Mouse (Mus musculus) thymus, postnatal 36 days (tissue): ENCODE data around the gene Polk.
A peak's percentile ranks its signal among the peaks of the same experiment; 100 is the strongest.

Experiments used
- DNase-seq, 2 experiments: peaks; one replicate each; pipeline ENCODE4 v3.0.0; 2022; ENCODE audit warnings: mixed read lengths in 2 of 2

Polk gene

GRCm38 (mm10) chr13:96458018-96458417 lies 84.4 kb downstream of the Polk start:
- DNase-seq, result no peak

GRCm38 (mm10) chr13:96457566-96457965 lies 84.8 kb downstream of the Polk start:
- no peak for DNase-seq

- DNase-seq, result no peak
Observed at GRCm38 (mm10) chr13:96454288-96454687, 88.1 kb downstream of the Polk start.

GRCm38 (mm10) chr13:96452621-96453020 lies 89.8 kb downstream of the Polk start:
- no peak for DNase-seq

GRCm38 (mm10) chr13:96451386-96452140 lies 90.8 kb downstream of the Polk start:
- DNase-seq, result no peak

GRCm38 (mm10) chr13:96450869-96451268 lies 91.5 kb downstream of the Polk start:
- no peak for DNase-seq

GRCm38 (mm10) chr13:96450205-96450856 lies 92.0 kb downstream of the Polk start:
- DNase-seq, result no peak

GRCm38 (mm10) chr13:96440436-96440835 lies 101.9 kb downstream of the Polk start:
- no peak for DNase-seq

- DNase-seq, result no peak
Observed at GRCm38 (mm10) chr13:96436921-96437320, 105.5 kb downstream of the Polk start.

GRCm38 (mm10) chr13:96435793-96436192 lies 106.6 kb downstream of the Polk start:
- DNase-seq, result no peak

- no peak for DNase-seq
Observed at GRCm38 (mm10) chr13:96434899-96435331, 107.5 kb downstream of the Polk start.

GRCm38 (mm10) chr13:96433648-96434190 lies 108.7 kb downstream of the Polk start:
- DNase-seq, result peak in 1 of 2 experiments; percentile 12

GRCm38 (mm10) chr13:96433041-96433440 lies 109.3 kb downstream of the Polk start:
- DNase-seq, result no peak

- no peak for DNase-seq
Observed at GRCm38 (mm10) chr13:96432376-96432811, 110.0 kb downstream of the Polk start.

- DNase-seq, result peak; percentile 79 to 83
Observed at GRCm38 (mm10) chr13:96431595-96432156, 110.7 kb downstream of the Polk start.
